Mouse (Mus musculus): ENCODE measurements around the gene Rs1.
"Not testable (repeated sequence)": the region's sequence is repeated elsewhere in the genome, so short reads cannot be mapped to it uniquely, and the experiment has no call there.

Gene Rs1

DNA sequence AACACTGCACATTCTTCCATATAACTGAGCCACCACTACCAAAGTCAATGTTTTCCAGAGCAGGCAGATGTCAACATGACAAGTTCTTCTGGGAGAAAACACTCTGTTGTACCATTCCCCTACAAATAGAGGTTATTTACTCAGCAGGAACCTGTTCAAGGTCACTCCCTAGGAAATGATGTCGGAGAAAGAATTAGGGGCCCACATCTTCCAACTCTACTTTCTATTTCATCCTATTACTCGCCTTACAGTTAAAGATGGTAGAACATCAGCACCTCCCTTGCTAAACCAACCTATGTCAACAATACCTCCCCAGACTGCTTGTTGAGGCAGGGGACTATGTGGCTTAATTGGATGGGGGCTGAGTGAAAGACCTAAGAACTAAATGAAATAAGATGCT is at the start of gene Rs1:
Gene Rs1, plus strand, starts transcription at position 301 of the 400 bp plus-strand sequence.
- DNase-seq = no peak

DNA sequence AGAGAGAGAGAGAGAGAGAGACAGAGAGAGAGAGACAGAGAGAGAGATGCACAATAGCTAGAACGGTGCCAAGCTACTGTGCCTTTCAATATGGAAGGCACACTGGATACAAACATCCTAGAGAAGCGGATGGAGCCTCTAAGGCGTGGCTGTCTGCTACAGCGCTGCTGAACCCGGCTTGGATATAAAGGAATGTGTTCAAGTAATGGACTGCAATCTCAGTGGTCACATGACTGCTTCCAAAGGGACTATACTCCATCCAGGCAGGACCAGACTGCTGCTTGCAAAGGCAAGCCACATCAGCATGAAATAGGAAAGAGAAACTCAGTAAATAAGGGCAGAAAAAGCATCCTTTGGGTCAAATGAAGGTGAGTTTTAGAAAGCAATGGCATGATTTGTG is 32.2 kb upstream of the Rs1 start, which contains the start of gene Ppef1:
Gene Ppef1, minus strand, starts transcription at position 116 of the 400 bp plus-strand sequence.
- DNase-seq = no peak

- DNase-seq = no peak
Measured at GRCm38 (mm10) chrX:160745399-160745798, 22.4 kb upstream of the Rs1 start.

DNA sequence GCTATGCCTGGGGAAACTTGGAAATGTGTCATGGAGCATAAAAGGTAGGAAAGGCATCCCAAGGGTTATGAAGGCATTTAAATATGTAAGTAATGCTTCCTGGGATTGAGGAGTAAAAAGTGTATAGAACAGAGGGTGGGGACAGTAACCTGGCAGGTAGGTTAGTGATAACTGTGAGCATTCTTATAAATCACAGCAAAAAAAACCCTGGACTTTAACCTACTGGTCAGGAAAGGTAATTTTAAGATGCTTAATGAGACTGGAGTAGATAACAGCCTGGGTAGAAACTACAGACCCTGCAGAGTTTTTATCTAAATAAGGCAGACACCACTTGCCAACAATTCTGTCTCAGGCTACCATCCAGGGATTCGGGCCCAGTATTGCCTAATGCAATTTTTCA is 19.2 kb upstream of the Rs1 start:
- DNase-seq = no peak

DNA sequence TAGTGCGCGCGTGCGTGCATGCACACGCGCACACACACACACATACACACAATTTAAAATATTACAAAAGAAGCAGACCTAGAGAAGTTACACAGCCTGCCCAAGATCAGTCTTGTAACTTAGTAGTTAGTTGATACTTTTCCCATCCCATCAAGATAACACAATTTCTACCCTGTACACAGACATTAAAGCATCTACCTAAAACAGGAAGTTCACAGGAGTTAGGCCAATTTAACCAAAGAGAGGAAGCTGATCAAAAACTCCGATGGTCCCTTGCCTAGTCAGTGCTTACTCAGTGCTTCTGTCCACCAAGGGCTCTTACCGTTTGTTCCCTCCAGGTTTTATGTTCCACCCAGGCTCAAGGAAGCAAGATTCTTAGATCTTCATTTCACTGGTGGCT is 17.0 kb upstream of the Rs1 start:
- DNase-seq = no peak

DNA sequence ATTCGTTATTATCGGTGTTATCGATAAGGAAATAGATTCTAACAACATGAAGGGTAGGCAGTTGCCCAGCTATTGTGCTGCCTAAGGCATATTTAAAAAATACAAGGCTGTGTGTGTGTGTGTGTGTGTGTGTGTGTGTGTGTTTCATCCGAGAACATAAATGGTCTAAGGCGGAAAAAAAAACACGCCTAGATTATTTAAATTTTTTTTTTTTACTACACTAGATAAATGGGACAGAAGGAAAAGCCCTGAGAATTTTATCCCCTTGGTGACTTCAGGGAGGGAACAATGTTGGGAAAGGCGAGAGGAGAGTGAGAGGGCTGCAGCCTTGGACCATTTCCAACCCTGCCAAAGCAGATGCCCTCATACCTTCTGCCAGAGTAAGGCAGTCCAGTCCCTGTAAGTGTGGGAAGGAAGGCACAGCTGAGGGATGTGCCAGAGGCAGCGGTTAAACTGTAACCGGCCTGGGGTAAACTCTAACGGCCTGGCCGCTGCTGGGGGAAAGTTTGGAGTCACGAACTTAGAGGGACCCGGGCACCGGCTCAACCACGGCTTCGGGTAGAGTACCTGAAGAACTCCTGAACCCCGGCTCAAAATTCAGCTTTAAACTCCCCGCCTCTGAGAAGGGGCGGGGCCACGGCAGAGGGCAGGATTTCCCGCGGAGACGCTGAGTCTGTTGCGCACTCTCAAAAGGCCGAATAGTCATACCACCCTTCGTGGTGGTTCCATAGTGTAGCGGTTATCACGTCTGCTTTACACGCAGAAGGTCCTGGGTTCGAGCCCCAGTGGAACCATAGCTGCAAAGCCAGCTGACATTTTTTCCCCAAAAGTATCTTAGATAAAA is 2.2 kb upstream of the Rs1 start:
- DNase-seq = peak; percentile 95

GRCm38 (mm10) chrX:160766233-160766616 is 1.6 kb upstream of the Rs1 start:
- DNase-seq = no peak

DNA sequence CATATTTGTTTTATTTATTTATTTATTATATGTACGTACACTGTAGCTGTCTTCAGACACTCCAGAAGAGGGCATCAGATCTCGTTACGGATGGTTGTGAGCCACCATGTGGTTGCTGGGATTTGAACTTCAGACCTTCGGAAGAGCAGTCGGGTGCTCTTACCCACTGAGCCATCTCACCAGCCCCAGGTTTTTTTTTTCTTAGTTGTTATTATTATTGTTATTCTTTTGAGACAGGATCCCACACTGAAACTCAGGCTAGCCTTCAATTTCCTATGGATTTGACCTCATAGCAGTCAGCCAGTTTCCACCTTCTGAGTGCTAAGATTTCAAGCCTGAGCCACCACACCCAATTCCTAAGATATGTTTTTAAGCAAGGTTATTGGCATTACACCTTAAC is 1.8 kb downstream of the Rs1 start:
- not testable (repeated sequence) for DNase-seq

DNA sequence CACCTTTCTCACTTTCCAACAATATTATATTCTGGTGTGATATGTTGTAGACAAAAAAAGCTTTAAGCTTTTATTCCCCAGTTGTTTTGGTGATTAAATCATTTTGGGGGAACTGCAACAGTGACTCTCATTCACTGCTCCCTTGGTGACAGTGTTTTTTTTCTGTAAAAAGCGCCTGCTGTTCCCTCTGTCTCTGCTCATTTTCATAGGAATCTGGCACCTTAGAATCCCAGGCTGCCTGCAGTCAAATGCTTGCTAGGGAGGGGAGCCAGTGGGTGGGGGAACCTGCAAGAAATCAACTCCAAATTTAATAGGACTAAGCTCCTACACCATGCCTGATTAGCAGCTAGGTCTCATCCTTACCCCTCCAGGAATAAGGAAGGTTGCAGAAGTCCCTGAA is 5.2 kb downstream of the Rs1 start:
- DNase-seq = no peak

DNA sequence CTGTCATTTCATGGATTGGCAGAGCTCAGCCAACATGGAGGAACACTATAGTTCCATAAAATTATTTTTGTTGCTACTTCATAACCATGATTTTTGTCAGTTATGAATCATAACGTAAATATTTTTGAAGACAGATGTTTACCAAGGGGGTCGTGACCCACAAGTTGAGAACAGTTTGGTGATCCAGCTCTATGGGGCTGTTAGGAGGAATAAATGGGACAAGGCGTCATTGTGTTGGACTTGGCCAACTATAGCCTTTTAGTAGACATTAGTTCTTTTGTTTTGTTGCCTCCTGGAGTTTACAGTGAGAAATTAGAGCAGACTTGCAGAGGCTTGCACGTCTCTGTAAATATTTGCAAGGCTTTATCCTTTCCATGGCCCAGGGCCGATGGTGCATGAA is 14.5 kb downstream of the Rs1 start:
- no peak for DNase-seq

- no peak for DNase-seq
Measured at GRCm38 (mm10) chrX:160794920-160795319, 27.1 kb downstream of the Rs1 start.

GRCm38 (mm10) chrX:160804409-160805150 is 36.8 kb downstream of the Rs1 start:
- no peak for DNase-seq

DNA sequence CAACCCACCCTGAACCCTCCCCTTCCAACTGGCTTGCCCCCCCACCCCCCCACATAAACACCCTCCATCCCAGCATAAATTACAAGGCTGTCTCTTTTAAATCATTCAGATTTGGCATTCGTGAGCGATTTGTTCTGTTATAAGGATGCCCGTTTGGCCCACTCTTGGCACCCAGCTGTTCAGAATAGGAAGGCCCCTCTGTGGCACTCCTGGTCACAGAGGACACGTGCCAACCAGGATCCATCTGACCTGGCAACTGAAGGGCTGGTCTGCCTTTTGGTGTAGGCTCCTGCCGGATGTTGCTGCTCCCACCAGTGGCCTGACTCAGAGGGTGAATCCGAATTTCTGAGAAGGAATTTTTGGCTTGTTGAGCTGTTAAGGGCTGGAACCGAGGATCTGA is 40.4 kb downstream of the Rs1 start:
- DNase-seq = no peak

All from lung, postnatal 14 days (tissue).